Mouse (Mus musculus): Measurements from ENCODE around the gene Dad1. TPM values are rescaled to one million over a fixed set of nuclear protein-coding genes. Genes with fewer than 3 reads are reported as not detected.

Dad1 gene
- polyA plus RNA-seq, 1 experiment from 2014 or later: 442 TPM

DNA sequence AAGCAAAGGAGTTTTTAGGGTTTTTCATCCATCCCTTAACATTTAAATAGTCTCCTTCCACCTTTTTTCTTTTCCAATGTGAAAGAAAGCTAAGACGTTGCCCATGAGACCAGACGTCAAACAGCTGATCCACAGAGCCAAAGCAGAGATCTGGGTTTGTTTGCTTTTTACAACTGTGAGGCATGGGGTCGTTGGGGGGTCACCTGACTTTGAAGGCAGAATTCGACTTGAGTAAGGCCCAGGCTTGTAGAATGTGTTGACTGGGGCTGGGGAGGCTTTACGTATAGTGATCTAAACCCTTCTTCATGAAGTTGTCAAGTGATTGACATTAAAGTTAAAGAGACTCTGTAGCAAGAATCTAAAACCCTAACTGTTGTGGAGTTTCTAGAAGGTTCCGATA, 48.0 kb downstream of the Dad1 start:
- Histone ChIP-seq H3K27ac (replicated peaks in 1 of 2; ENCODE audit: control insufficient read depth in 1 of 2, insufficient read depth in 1 of 2, low read depth in 2 of 2, low read length in 2 of 2) (no peak overlapping the region), H3K4me2 (ENCODE audit: low read length) (no peak overlapping the region), H3K9me3 (ENCODE audit: control insufficient read depth, low read length) (no peaks in the 10 kb centered on the region), H3K27me3 (ENCODE audit: control insufficient read depth, insufficient read depth, low read length) (no peaks in the 10 kb centered on the region), H3K9ac (ENCODE audit: low read length) (no peak overlapping the region), H3K4me1 (ENCODE audit: control insufficient read depth in 2 of 2, insufficient read depth in 2 of 2, low read length in 2 of 2) (peaks cover 15 to 22% of the 10 kb centered on the region in 2 experiments), H3K36me3 (ENCODE audit: control insufficient read depth, insufficient read depth, low read length) (no peaks in the 10 kb centered on the region), H3K4me3 (ENCODE audit: control insufficient read depth in 1 of 2, insufficient read depth in 1 of 2, low read depth in 1 of 2, low read length in 2 of 2) (no peak overlapping the region)
- ATAC-seq (ENCODE audit: insufficient number of reproducible peaks, insufficient read depth, low FRiP score, low read depth): no peak
- WGBS: 54% methylated on average over 6 of the region's 6 CpGs

GRCm38 (mm10) chr14:54204786-54205185, 49.1 kb downstream of the Dad1 start:
- ATAC-seq (ENCODE audit: insufficient number of reproducible peaks, insufficient read depth, low FRiP score, low read depth): no peak
- Histone ChIP-seq H3K9me3 (ENCODE audit: control insufficient read depth, low read length) (no peaks in the 10 kb centered on the region), H3K27ac (replicated peaks in 1 of 2; ENCODE audit: control insufficient read depth in 1 of 2, insufficient read depth in 1 of 2, low read depth in 2 of 2, low read length in 2 of 2) (no peak overlapping the region), H3K4me3 (ENCODE audit: control insufficient read depth in 1 of 2, insufficient read depth in 1 of 2, low read depth in 1 of 2, low read length in 2 of 2) (no peak overlapping the region), H3K4me1 (ENCODE audit: control insufficient read depth in 2 of 2, insufficient read depth in 2 of 2, low read length in 2 of 2) (peaks cover 15 to 22% of the 10 kb centered on the region in 2 experiments), H3K4me2 (ENCODE audit: low read length) (no peak overlapping the region), H3K9ac (ENCODE audit: low read length) (no peak overlapping the region), H3K27me3 (ENCODE audit: control insufficient read depth, insufficient read depth, low read length) (no peaks in the 10 kb centered on the region), H3K36me3 (ENCODE audit: control insufficient read depth, insufficient read depth, low read length) (no peaks in the 10 kb centered on the region)
- 81% methylated on average over 4 of the region's 4 CpGs for WGBS

- no peaks in the 10 kb centered on the region for H3K9me3 ChIP-seq (ENCODE audit: control insufficient read depth, low read length)
- H3K27ac ChIP-seq (replicated peaks in 1 of 2; ENCODE audit: control insufficient read depth in 1 of 2, insufficient read depth in 1 of 2, low read depth in 2 of 2, low read length in 2 of 2): no peak overlapping the region
- 28% methylated on average over 8 of the region's 8 CpGs for WGBS
- ATAC-seq (ENCODE audit: insufficient number of reproducible peaks, insufficient read depth, low FRiP score, low read depth): no peak
- no peaks in the 10 kb centered on the region for H3K27me3 ChIP-seq (ENCODE audit: control insufficient read depth, insufficient read depth, low read length)
- H3K4me2 ChIP-seq (ENCODE audit: low read length): no peak overlapping the region
- H3K4me1 ChIP-seq (ENCODE audit: control insufficient read depth in 2 of 2, insufficient read depth in 2 of 2, low read length in 2 of 2): peaks cover 15 to 22% of the 10 kb centered on the region in 2 experiments
- no peaks in the 10 kb centered on the region for H3K36me3 ChIP-seq (ENCODE audit: control insufficient read depth, insufficient read depth, low read length)
- no peak overlapping the region for H3K4me3 ChIP-seq (ENCODE audit: control insufficient read depth in 1 of 2, insufficient read depth in 1 of 2, low read depth in 1 of 2, low read length in 2 of 2)
- no peak overlapping the region for H3K9ac ChIP-seq (ENCODE audit: low read length)
Measured at GRCm38 (mm10) chr14:54204311-54204710, 49.6 kb downstream of the Dad1 start.

DNA sequence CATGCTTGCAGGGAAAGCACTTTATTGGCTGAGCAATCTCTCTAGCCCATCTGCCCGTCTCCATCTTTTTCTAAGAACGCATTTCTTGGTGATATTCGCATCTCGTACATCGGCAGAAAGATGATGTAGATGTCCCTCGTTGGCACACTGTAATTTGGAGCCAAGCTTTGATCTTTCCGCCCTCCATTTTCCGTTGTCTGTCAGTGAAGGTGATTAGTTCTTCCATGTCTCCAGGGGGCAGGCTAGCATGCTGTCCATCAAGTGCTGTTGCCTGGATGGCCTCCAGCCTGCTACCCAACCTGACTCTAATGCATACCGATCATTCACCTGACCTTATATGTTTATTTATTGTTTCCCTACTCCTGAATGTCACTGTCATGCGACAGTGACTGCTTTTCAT, 50.1 kb downstream of the Dad1 start:
- Histone ChIP-seq H3K9me3 (ENCODE audit: control insufficient read depth, low read length) (no peaks in the 10 kb centered on the region), H3K4me2 (ENCODE audit: low read length) (no peak overlapping the region), H3K9ac (ENCODE audit: low read length) (no peak overlapping the region), H3K27ac (replicated peaks in 1 of 2; ENCODE audit: control insufficient read depth in 1 of 2, insufficient read depth in 1 of 2, low read depth in 2 of 2, low read length in 2 of 2) (no peak overlapping the region), H3K4me1 (ENCODE audit: control insufficient read depth in 2 of 2, insufficient read depth in 2 of 2, low read length in 2 of 2) (peaks cover 15 to 22% of the 10 kb centered on the region in 2 experiments), H3K4me3 (ENCODE audit: control insufficient read depth in 1 of 2, insufficient read depth in 1 of 2, low read depth in 1 of 2, low read length in 2 of 2) (no peak overlapping the region), H3K27me3 (ENCODE audit: control insufficient read depth, insufficient read depth, low read length) (no peaks in the 10 kb centered on the region), H3K36me3 (ENCODE audit: control insufficient read depth, insufficient read depth, low read length) (no peaks in the 10 kb centered on the region)
- no peak for ATAC-seq (ENCODE audit: insufficient number of reproducible peaks, insufficient read depth, low FRiP score, low read depth)
- 86% methylated on average over 10 of the region's 10 CpGs for WGBS

GRCm38 (mm10) chr14:54203207-54203606, 50.7 kb downstream of the Dad1 start:
- no peak overlapping the region for H3K4me2 ChIP-seq (ENCODE audit: low read length)
- 93% methylated on average over 6 of the region's 6 CpGs for WGBS
- ATAC-seq (ENCODE audit: insufficient number of reproducible peaks, insufficient read depth, low FRiP score, low read depth): no peak
- no peaks in the 10 kb centered on the region for H3K36me3 ChIP-seq (ENCODE audit: control insufficient read depth, insufficient read depth, low read length)
- H3K4me1 ChIP-seq (ENCODE audit: control insufficient read depth in 2 of 2, insufficient read depth in 2 of 2, low read length in 2 of 2): peaks cover 15 to 24% of the 10 kb centered on the region in 2 experiments
- H3K27ac ChIP-seq (replicated peaks in 1 of 2; ENCODE audit: control insufficient read depth in 1 of 2, insufficient read depth in 1 of 2, low read depth in 2 of 2, low read length in 2 of 2): no peak overlapping the region
- no peaks in the 10 kb centered on the region for H3K9me3 ChIP-seq (ENCODE audit: control insufficient read depth, low read length)
- H3K27me3 ChIP-seq (ENCODE audit: control insufficient read depth, insufficient read depth, low read length): no peaks in the 10 kb centered on the region
- H3K9ac ChIP-seq (ENCODE audit: low read length): no peak overlapping the region
- H3K4me3 ChIP-seq (ENCODE audit: control insufficient read depth in 1 of 2, insufficient read depth in 1 of 2, low read depth in 1 of 2, low read length in 2 of 2): no peak overlapping the region

- Histone ChIP-seq H3K9me3 (ENCODE audit: control insufficient read depth, low read length) (no peaks in the 10 kb centered on the region), H3K4me3 (ENCODE audit: control insufficient read depth in 1 of 2, insufficient read depth in 1 of 2, low read depth in 1 of 2, low read length in 2 of 2) (no peak overlapping the region), H3K27ac (replicated peaks in 1 of 2; ENCODE audit: control insufficient read depth in 1 of 2, insufficient read depth in 1 of 2, low read depth in 2 of 2, low read length in 2 of 2) (no peak overlapping the region), H3K36me3 (ENCODE audit: control insufficient read depth, insufficient read depth, low read length) (no peaks in the 10 kb centered on the region), H3K4me1 (ENCODE audit: control insufficient read depth in 2 of 2, insufficient read depth in 2 of 2, low read length in 2 of 2) (peaks cover 9 to 14% of the 10 kb centered on the region in 2 experiments), H3K27me3 (ENCODE audit: control insufficient read depth, insufficient read depth, low read length) (no peaks in the 10 kb centered on the region), H3K4me2 (ENCODE audit: low read length) (no peak overlapping the region), H3K9ac (ENCODE audit: low read length) (no peak overlapping the region)
- WGBS: 69% methylated on average over 8 of the region's 8 CpGs
- no peak for ATAC-seq (ENCODE audit: insufficient number of reproducible peaks, insufficient read depth, low FRiP score, low read depth)
Measured at GRCm38 (mm10) chr14:54200363-54200762, 53.5 kb downstream of the Dad1 start.

DNA sequence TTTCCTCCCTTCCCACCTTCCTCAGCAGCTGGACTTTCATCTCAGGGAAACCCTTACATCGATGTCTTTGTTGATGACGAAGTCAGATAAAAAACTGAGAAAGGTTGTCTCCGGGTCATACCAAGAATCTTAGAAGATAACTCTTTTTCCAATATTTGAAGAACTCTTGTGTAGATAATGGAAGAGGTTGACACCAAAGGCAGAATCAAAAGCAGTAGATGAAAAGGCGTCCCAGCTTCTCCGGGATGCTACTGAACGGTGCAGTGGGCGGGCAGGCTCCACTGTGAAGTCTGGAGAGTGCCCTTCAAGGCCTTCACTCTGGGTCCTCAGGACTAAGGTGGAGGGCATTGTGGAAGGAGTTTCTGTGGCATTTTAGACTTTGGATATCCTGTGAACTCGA, 54.2 kb downstream of the Dad1 start:
- no peak for ATAC-seq (ENCODE audit: insufficient number of reproducible peaks, insufficient read depth, low FRiP score, low read depth)
- H3K27ac ChIP-seq (replicated peaks in 1 of 2; ENCODE audit: control insufficient read depth in 1 of 2, insufficient read depth in 1 of 2, low read depth in 2 of 2, low read length in 2 of 2): no peak overlapping the region
- WGBS: 83% methylated on average over 8 of the region's 8 CpGs
- H3K27me3 ChIP-seq (ENCODE audit: control insufficient read depth, insufficient read depth, low read length): no peaks in the 10 kb centered on the region
- H3K4me2 ChIP-seq (ENCODE audit: low read length): no peak overlapping the region
- H3K4me3 ChIP-seq (ENCODE audit: control insufficient read depth in 1 of 2, insufficient read depth in 1 of 2, low read depth in 1 of 2, low read length in 2 of 2): no peak overlapping the region
- no peaks in the 10 kb centered on the region for H3K9me3 ChIP-seq (ENCODE audit: control insufficient read depth, low read length)
- H3K4me1 ChIP-seq (ENCODE audit: control insufficient read depth in 2 of 2, insufficient read depth in 2 of 2, low read length in 2 of 2): peaks cover 15 to 20% of the 10 kb centered on the region in 2 experiments
- H3K9ac ChIP-seq (ENCODE audit: low read length): no peak overlapping the region
- no peaks in the 10 kb centered on the region for H3K36me3 ChIP-seq (ENCODE audit: control insufficient read depth, insufficient read depth, low read length)

- no peaks in the 10 kb centered on the region for H3K36me3 ChIP-seq (ENCODE audit: control insufficient read depth, insufficient read depth, low read length)
- H3K4me2 ChIP-seq (ENCODE audit: low read length): no peak overlapping the region
- WGBS: 48% methylated on average over 3 of the region's 3 CpGs
- peaks cover 20 to 24% of the 10 kb centered on the region in 2 experiments for H3K4me1 ChIP-seq (ENCODE audit: control insufficient read depth in 2 of 2, insufficient read depth in 2 of 2, low read length in 2 of 2)
- H3K27ac ChIP-seq (replicated peaks in 1 of 2; ENCODE audit: control insufficient read depth in 1 of 2, insufficient read depth in 1 of 2, low read depth in 2 of 2, low read length in 2 of 2): no peak overlapping the region
- no peak overlapping the region for H3K4me3 ChIP-seq (ENCODE audit: control insufficient read depth in 1 of 2, insufficient read depth in 1 of 2, low read depth in 1 of 2, low read length in 2 of 2)
- no peak overlapping the region for H3K9ac ChIP-seq (ENCODE audit: low read length)
- ATAC-seq (ENCODE audit: insufficient number of reproducible peaks, insufficient read depth, low FRiP score, low read depth): no peak
- no peaks in the 10 kb centered on the region for H3K27me3 ChIP-seq (ENCODE audit: control insufficient read depth, insufficient read depth, low read length)
- no peaks in the 10 kb centered on the region for H3K9me3 ChIP-seq (ENCODE audit: control insufficient read depth, low read length)
Measured at GRCm38 (mm10) chr14:54197740-54198139, 56.2 kb downstream of the Dad1 start.

All from heart, embryonic 14.5 days (tissue).